Mouse (Mus musculus): ENCODE measurements around the gene Tcf12.

Gene Tcf12

GRCm38 (mm10) chr9:71806422-71806805 lies 305.3 kb downstream of the Tcf12 start:
- peak; percentile 66 for DNase-seq (ENCODE audit: low read depth, low spot score)

GRCm38 (mm10) chr9:71805646-71806421 lies 305.8 kb downstream of the Tcf12 start:
- DNase-seq (ENCODE audit: low read depth, low spot score) = no peak

GRCm38 (mm10) chr9:71804116-71804515 lies 307.6 kb downstream of the Tcf12 start:
- DNase-seq (ENCODE audit: low read depth, low spot score) = no peak

- DNase-seq (ENCODE audit: low read depth, low spot score) = no peak
Measured at GRCm38 (mm10) chr9:71803281-71803680, 308.4 kb downstream of the Tcf12 start.

GRCm38 (mm10) chr9:71799598-71799997 lies 312.1 kb downstream of the Tcf12 start:
- no peak for DNase-seq (ENCODE audit: low read depth, low spot score)

- DNase-seq (ENCODE audit: low read depth, low spot score) = no peak
Measured at GRCm38 (mm10) chr9:71798176-71798575, 313.5 kb downstream of the Tcf12 start.
